Mouse (Mus musculus) frontal cortex, postnatal 10 days (tissue): Measurements from ENCODE around the gene Slc34a3.

Experiments
- DNase-seq, 2 experiments: peaks; one replicate each; pipeline ENCODE4 v3.0.0; 2022; ENCODE audit warnings: low spot score in 2 of 2, mixed read lengths in 1 of 2

The Slc34a3 gene

GRCm38 (mm10) chr2:25252331-25252730, 18.2 kb upstream of the Slc34a3 start:
- DNase-seq, result no peak

- no peak for DNase-seq
Observed at GRCm38 (mm10) chr2:25246183-25247072, 12.3 kb upstream of the Slc34a3 start, which contains the start of gene AL732309.1. TSS of gene AL732309.1 (minus strand) at chr2:25246863.

DNA sequence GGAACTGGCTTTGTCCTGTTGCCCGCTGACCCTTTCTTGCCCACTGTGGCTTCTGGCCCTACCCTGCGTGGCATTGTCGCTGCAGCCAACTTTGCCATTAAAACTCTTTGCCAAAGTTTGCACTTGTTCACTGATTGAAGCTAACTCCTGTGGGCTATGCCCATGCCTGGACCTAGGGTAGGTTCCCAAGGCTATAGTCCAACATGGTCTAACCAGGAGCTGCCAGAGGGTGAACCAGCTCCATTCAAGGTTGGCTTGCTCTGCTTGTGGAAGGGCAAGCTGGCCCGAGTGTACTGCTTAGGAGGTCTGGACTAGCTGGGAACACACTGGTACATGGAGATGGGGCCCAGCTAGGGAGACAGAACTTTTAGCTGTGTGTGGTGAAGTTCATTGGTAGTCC, 10.0 kb upstream of the Slc34a3 start:
- no peak for DNase-seq

DNA sequence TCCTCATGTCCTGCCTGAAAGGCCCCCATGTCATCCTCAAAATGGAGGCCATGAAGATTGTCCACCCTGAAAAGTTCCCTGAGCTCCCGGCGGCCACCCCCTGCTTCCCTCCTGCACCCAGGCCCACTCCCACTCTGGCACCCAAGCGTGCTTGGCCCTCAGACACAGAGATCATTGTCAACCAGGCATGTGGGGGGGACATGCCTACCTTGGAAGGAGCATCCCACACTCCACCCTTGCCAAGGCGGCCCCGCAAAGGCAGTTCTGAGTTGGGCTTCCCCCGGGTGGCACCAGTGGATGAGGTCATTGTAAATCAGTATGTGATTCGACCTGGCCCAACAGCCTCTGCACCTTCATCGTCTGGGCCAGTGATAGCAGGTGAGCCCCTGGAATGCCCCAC, 9.2 kb upstream of the Slc34a3 start:
- no peak for DNase-seq

GRCm38 (mm10) chr2:25242101-25242506, 7.9 kb upstream of the Slc34a3 start, which contains the start of the genes Rnf208 and Cysrt1:
TSS of gene Rnf208 (plus strand) at chr2:25242255.
TSS of gene Cysrt1 (minus strand) at chr2:25242452.
- DNase-seq, result peak in 1 of 2 experiments; percentile 49

DNA sequence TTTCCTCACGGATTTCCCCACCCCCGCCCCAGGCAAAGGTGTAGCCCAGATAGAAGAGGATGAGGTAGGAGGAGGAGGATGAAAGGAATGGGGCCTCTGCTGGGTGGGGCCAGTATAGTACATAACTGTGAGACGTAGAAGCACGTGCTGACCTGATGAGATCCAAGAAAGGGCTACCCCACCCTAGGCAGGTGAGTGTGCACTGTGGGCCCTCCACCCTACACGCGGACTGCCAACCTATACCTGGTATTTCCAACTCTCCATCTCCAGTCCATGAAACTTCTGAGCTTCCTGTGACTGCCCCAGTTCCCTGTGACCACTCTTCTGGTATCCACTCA, 7.2 kb upstream of the Slc34a3 start:
- DNase-seq, result no peak

DNA sequence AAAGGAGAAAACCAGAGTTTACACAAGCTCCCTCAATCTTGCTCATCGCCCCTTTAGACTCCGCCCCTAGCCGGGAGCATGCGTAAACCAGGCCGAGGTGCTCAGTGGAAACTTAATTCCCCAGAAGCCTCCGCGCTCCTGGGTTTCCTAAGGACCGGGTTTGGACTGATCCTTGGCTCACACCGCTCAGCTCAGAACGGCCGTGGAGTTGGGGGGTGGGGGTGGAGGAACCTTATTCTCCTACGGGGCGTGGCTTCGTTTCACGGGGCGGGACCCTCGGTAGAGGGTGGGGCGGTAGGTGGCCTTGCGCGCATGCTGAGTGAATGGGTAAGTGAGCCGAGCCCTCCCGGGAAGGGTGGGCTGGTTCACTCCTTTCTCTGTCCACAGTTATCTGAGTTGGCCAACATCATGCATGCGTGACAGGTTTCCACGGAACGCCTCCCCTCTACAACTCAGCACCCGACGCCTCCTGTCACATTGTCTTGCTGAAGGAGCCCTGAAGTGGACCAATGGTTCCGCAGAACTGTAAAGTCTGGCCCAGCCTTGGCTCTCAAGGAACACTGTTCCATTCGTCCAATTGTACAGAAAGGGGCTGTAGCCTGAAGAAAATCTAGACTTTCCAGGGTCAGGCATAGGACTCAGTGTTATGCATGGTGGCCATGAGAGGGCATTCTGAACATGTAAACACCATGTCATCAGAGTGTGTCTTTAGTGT, 6.7 kb upstream of the Slc34a3 start:
- DNase-seq, result peak in 1 of 2 experiments; percentile 66

DNA sequence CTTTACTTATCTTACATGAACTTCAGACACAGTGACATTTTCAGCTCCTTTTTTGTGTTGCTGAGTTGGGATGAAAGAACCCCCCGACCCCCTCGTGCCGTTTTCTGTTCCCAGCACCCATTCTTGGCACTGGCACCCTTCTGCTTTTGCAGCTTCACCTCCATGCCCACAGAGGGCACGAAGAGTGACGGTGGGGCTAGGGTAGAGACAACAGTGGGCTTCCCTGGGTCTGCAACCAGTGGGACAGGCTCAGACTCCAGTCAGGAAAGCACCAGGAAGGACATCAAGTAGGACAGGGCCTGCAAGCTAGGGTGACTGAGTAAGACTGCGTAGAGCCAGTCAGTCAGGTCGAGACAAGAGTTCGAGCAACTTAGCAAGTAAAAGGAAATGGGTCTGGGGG, 6.1 kb upstream of the Slc34a3 start:
- no peak for DNase-seq

DNA sequence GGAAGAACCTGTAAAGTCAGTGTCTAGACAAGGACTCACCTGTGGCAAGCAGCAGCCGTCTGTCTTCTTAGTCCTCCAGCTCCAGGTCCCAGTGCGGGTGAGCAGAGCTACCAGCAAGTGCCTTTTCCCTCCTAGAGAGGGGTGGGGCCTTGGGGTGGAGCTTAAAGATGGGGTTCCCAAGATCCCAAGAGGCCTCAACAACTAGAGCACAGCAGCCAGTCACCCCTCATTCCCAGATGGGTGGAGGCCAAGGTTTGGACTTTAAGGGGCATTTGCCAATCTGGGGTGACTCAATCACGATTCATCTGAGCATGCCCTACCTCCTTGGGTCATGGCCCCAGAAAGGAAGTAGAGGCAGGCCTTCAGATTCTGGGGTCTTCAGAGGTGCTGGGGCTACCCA, 5.6 kb upstream of the Slc34a3 start:
- no peak for DNase-seq

DNA sequence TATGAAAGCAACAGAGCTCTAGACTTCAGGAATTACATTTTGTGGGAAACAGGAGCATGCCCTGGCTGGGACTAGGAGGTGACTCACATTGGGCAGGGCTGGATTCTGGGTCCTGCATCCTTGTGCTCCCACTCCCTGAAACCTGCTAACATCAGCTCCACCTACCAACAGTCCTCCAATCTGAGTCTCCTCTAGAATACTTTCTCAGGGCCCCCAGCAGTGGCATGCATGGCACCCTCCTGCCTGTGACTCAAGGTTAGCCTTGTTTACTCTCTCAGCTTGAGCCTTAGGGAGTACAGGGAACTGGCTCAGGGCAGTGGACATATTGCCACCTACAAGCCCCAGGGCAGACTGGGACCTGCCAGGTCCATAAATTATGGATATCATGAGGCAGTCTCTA, 3.9 kb upstream of the Slc34a3 start:
- no peak for DNase-seq

GRCm38 (mm10) chr2:25237522-25237921, 3.4 kb upstream of the Slc34a3 start:
- DNase-seq, result no peak

DNA sequence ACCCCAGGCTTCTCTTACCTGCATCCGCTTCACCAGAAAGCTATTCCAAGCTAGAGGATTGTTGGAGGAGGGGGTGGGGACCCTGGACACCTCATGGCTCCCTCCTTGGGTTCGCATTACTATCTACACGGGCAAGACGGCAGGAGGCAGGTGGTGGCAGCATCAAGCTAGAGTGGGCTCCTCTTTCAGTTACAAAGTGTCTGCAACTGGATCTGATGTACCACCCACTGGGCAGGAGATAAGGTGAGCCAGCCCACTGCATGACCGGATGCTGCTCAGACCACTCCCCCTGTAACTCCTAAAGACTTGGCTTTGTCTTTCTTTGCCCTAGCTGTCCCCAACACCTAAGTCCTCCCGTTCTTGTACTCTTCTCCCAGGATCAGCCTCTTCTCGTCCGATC, 2.5 kb upstream of the Slc34a3 start, which contains the start of gene Rnf224:
Gene Rnf224 (minus strand): TSS at position 174 of the 400 bp plus-strand sequence.
- no peak for DNase-seq

- DNase-seq, result no peak
Observed at GRCm38 (mm10) chr2:25234551-25235220, 522 bp upstream of the Slc34a3 start.

- no peak for DNase-seq
Observed at GRCm38 (mm10) chr2:25233421-25233820, 743 bp downstream of the Slc34a3 start.

DNA sequence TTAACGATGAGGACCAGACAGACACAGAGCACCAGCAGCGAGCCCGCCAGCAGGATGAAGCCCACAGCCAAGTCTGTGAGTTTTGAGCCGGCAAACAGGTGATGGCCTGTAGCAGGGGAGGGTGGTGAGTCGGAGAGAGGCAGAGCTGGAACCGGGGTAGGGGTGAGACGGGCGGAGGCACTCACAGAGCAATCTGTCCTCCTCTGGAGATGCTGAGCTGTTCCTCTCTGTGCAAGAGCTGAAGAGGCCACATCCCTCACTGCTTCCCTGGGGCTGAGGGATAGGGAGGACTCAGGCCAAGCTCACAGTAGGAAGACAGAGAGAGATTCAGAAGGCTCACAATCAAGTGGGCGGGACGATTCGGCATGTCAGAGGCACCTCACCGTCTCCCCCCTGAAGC, 3.1 kb downstream of the Slc34a3 start:
- no peak for DNase-seq

DNA sequence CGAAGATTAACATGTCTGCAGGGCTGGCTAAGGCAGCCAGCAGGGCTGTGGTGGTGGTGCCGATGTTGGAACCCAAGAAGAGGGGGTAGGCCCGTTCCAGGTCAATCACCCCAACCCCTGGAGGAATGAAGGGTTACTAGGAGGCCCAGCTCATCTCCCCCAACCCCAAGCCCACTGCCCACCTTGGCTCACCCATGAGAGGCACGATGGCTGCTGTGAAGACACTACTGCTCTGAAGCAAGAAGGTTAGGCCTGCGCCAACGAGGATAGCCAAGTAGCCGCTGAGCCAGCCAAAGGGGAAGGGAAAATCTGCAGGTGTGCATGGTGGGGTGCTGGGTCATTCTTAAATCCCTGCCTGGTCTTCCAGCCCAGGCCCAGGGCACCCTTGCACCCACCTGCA, 3.6 kb downstream of the Slc34a3 start:
- no peak for DNase-seq

DNA sequence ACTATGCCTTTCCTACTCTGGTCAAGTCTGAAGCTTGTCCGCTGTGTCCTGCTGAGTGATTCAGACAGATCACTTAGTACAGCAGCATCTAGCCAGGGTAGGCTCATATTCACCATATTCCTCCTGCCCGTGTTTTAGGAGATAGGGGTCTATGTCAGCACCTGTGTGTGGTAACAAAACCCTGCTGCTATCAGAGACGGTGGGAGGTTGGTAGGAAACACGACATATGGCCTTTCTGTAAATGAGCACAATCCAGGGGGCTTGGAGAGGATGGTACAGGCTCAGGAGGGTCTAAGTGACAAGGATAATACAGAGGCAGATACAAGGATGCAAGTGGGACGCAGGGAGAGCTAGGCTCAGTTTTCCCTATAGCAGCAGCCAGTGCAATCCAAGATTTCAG, 4.6 kb downstream of the Slc34a3 start:
- DNase-seq, result no peak

GRCm38 (mm10) chr2:25228995-25229530, 5.1 kb downstream of the Slc34a3 start:
- DNase-seq, result no peak

DNA sequence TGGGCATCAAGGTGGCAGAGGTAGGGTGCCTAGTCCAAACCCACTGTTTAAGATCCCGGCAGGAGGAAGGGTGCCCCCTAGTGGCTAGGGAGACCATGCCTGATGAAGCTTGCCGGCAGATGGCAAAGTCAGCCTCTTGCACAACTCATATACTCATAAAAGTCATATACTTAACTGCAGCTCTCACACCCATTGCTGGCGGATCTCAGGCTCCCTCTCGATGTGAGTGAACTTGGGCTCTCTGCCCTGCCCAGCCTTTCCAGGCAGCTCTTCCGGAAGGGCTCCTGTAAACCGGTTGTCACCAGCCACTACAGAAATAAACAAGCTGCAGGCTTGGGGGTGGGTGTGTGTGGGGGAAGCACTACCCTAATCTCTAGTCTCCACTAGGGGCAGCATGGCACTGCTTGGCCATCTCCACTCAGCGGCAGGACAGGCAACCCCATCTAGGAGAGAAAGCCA, 5.7 kb downstream of the Slc34a3 start:
- DNase-seq, result peak; percentile 80

- DNase-seq, result no peak
Observed at GRCm38 (mm10) chr2:25227406-25227805, 6.8 kb downstream of the Slc34a3 start.

GRCm38 (mm10) chr2:25226864-25227263, 7.3 kb downstream of the Slc34a3 start:
- peak; percentile 41 to 65 for DNase-seq
